Mouse (Mus musculus) right cerebral cortex, postnatal 10 days (tissue): ENCODE measurements at regions not wholly inside any gene's neighbourhood (a gene's known extent, or its start where the extent isn't known, plus 50 kb on each side); places are given as distances from the start of the nearest gene placed in this dataset.

Experiments
- DNase-seq, 2 experiments: peaks; one replicate each; pipeline ENCODE4 v3.0.0; 2021; ENCODE audit warnings: low spot score in 2 of 2

- DNase-seq, result no peak
These were observed 330.6 kb downstream of the Bcor start for GRCm38 (mm10) chrX:11829411-11830002.

- no peak for DNase-seq
These were observed 322.6 kb downstream of the Bcor start for GRCm38 (mm10) chrX:11837566-11837965.

GRCm38 (mm10) chrX:11839665-11840245 lies 320.4 kb downstream of the Bcor start:
- DNase-seq, result peak in 1 of 2 experiments; percentile 30

GRCm38 (mm10) chrX:11840319-11841035 lies 319.7 kb downstream of the Bcor start:
- no peak for DNase-seq

GRCm38 (mm10) chrX:11845566-11845965 lies 314.6 kb downstream of the Bcor start:
- DNase-seq, result no peak

- peak in 1 of 2 experiments; percentile 26 for DNase-seq
These were observed 304.2 kb downstream of the Bcor start for GRCm38 (mm10) chrX:11855910-11856309.

GRCm38 (mm10) chrX:11859396-11859795 lies 300.8 kb downstream of the Bcor start:
- peak; percentile 33 to 46 for DNase-seq

- peak in 1 of 2 experiments; percentile 30 for DNase-seq
These were observed 298.9 kb downstream of the Bcor start for GRCm38 (mm10) chrX:11861119-11861708.

- no peak for DNase-seq
These were observed 298.3 kb downstream of the Bcor start for GRCm38 (mm10) chrX:11861892-11862291.

- no peak for DNase-seq
These were observed 297.0 kb downstream of the Bcor start for GRCm38 (mm10) chrX:11863106-11863505.

GRCm38 (mm10) chrX:11873913-11874312 lies 286.2 kb downstream of the Bcor start:
- no peak for DNase-seq

- no peak for DNase-seq
These were observed 283.5 kb downstream of the Bcor start for GRCm38 (mm10) chrX:11876636-11877035.

- DNase-seq, result no peak
These were observed 282.1 kb downstream of the Bcor start for GRCm38 (mm10) chrX:11878028-11878427.

- no peak for DNase-seq
These were observed 279.2 kb downstream of the Bcor start for GRCm38 (mm10) chrX:11880972-11881371.

- no peak for DNase-seq
These were observed 276.1 kb downstream of the Bcor start for GRCm38 (mm10) chrX:11883738-11884716.

GRCm38 (mm10) chrX:11892396-11892795 lies 267.8 kb downstream of the Bcor start:
- no peak for DNase-seq

GRCm38 (mm10) chrX:11893606-11894279 lies 266.4 kb downstream of the Bcor start:
- DNase-seq, result no peak

GRCm38 (mm10) chrX:11894280-11894662 lies 265.9 kb downstream of the Bcor start:
- no peak for DNase-seq

- peak in 1 of 2 experiments; percentile 28 for DNase-seq
These were observed 264.8 kb downstream of the Bcor start for GRCm38 (mm10) chrX:11895396-11895795.

GRCm38 (mm10) chrX:11898280-11898679 lies 261.9 kb downstream of the Bcor start:
- DNase-seq, result peak; percentile 42 to 54

GRCm38 (mm10) chrX:11899051-11899450 lies 261.1 kb downstream of the Bcor start:
- no peak for DNase-seq
